Mouse (Mus musculus) cortical plate, adult 2 months (tissue): ENCODE data around the gene Ano2.

Experiments
- CTCF ChIP-seq: fragments of 200-500 bp; IDR thresholded peaks from 2 replicates; pipeline ENCODE4 v1.5.1; 2011; ENCODE audit warnings: mild to moderate bottlenecking, control low read depth, low read length; ENCODE audit not compliant: insufficient read depth; ENCODE audit errors: extremely low read depth
- POLR2A ChIP-seq: fragments of 200-500 bp; IDR thresholded peaks from 2 replicates; pipeline ENCODE4 v1.6.1; 2011; ENCODE audit warnings: mild to moderate bottlenecking, low read length, control low read depth; ENCODE audit not compliant: insufficient read depth; ENCODE audit errors: extremely low read depth

DNA sequence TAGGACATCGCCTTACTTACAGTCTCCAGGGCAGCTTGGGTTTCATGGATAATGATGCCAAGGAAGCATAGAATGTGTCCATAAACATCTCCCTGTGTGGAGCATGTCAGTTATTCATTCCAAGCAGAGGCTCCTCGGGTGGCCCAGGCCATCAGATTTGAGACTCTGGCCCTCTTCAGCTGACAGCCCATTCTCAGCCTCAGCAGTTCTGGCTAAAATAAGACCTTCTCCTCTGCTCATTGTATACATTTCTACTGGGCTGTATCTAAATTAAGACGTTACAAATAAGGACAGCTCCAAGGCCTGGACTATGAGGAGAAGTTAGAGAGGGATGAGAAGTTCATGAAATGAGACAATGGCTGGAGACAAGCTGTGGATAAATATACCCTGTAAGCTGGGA, 204.1 kb downstream of the Ano2 start:
- no peak for TF ChIP-seq CTCF
- no peak for TF ChIP-seq POLR2A
